Mouse (Mus musculus) MEL-GATA-1-ER (cell line): ENCODE data around the gene Gm14496.
"Not testable (repeated sequence)": the region's sequence is repeated elsewhere in the genome, so short reads cannot be mapped to it uniquely, and the experiment has no call there.

ENCODE experiments used
- DNase-seq: peaks from one replicate; pipeline ENCODE4 v3.0.0-alpha.2; 2012; ENCODE audit warnings: low read depth; ENCODE audit errors: extremely low read depth

Gm14496 gene

DNA sequence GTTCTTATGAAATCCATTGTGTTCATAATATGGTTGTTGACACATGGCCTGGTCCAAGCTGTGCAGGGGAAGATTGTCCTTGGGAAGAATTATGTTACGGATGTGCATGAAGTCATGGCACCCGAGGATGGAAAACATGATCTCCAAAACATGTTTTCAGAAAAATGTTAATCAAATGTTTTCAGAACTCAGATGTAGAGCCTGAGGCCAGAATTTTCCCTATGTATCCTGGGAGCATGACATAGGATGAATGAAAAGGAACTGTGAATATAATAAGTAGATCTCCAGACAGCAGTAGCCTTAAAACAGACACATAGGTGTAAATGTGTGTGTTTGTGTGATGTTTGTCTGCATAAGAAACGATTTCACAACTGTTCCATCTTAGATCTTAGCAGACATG is at the start of gene Gm14496:
Gene Gm14496 (plus strand): TSS at position 301 of the 400 bp plus-strand sequence.
- no peak for DNase-seq

DNA sequence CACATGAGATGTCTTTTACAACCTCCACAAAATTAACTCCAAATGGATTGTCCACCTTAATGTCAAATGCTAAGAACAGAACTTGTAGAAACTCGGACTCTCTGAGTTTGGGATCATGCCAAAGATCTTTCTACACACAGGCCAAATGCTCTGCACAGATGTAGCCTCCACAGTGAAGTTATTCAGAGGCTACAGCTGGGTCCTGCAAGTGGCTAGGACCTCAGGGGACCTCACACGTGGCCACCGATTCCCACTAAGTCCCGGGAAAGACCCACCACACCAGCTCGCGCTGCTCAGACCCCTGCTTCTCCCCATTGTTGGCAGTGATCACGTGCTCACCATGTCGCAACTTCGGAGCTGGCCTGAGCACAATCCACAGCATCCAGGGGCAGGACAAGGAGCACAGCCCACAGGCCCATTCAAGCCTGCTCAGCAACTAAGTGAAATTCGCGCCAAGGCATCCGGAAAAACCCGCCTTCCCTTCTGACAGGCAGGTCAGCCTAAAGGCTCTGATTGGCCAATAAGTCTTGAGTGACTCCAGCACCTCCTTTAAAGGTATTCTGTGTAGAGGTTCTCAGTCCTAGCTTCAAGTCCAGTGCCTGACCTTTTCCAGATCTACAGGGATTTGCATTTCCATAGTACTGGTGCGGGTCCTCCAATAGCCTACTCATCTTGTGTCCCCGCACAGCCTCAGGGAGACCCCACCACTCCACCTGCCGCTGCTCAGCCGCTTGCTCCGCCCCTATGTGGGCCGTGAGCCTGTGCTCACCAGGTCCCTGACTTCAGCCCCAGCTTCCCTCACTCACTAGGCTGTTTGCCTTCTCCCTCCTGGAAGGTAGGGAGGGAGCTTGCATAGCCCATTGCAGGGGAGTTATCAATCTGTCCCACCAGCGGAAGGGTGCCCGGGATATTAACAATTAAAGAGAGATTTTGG is 37.9 kb upstream of the Gm14496 start:
- not testable (repeated sequence) for DNase-seq

DNA sequence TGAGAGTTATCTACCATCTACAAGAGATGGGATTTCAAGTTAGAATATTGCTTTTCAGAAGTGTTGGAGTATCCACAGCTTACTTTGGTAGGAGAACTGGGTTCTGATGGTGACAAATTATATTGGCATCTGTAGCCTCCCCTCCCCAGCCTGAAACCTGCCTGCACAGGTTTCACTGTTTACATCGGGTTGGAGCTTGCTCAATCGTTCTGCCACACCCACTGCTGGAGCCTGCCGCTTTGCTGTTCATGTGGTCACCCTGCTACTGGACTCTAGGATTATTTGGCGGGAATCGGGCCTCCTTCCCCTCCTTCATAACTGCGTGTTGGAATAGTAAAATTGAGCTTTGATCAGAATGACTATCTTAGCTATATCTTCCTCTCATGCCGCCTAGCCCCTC is 22.5 kb upstream of the Gm14496 start:
- no peak for DNase-seq

DNA sequence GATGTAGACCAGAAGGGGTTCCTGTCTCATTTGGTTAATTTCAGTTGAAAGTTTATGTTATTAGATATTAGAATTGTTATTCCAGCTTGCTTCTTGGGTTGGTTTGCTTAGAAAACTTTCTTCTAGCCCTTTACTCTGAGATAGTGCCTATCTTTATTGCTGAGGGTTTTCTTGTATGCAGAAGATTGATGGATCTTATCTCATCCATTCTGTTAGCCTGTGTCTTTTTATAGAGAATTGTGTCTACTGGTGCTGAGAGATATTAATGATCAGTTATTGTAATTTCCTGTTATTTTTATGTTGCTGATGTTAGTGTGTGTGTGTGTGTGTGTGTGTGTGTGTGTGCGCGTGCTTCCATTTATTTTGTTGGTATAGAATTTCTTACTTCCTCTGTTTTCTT is 21.7 kb upstream of the Gm14496 start:
- no peak for DNase-seq

DNA sequence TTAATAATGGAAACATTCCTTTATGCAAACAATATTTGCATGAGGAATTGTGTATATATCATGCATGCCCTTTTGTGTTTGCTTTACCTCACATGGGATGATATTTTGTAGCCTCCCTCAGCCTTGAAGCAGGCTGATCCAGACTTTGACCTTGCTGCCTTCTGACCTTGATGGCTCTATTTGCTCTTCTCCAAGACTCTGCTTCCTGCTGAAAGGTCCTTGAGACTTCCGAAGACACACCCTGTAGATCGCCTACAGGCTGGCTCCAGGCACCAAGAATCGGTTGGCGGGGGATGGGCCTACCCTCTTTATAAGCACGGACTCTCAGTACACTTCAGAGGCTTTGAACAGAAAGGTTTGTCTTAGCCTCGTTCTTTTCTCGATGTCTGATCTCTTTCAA is 9.0 kb upstream of the Gm14496 start:
- DNase-seq: not testable (repeated sequence)
